Mouse (Mus musculus): ENCODE results near the gene Depdc5. TPM values are rescaled to one million over a fixed set of nuclear protein-coding genes. Genes with fewer than 3 reads are reported as not detected.
"Not testable (repeated sequence)": the region's sequence is repeated elsewhere in the genome, so short reads cannot be mapped to it uniquely, and the experiment has no call there.

Depdc5 gene
- polyA plus RNA-seq, 1 experiment from 2014 or later, result 36.3 TPM

- Histone ChIP-seq H3K27ac (no peak overlapping the region), H3K4me2 (no peak overlapping the region), H3K9ac (replicated peaks) (no peak overlapping the region), H3K9me3 (no peaks in the 10 kb centered on the region), H3K36me3 (peaks cover 84% of the 10 kb centered on the region), H3K4me3 (replicated peaks) (no peak overlapping the region), H3K4me1 (replicated peaks) (no peaks in the 10 kb centered on the region), H3K27me3 (no peaks in the 10 kb centered on the region)
- WGBS, result 84% methylated on average over 3 of the region's 3 CpGs
- ATAC-seq (ENCODE audit: insufficient number of reproducible peaks, insufficient read depth, low FRiP score, low TSS enrichment, low read depth), result no peak
These were observed 50.6 kb downstream of the Depdc5 start for GRCm38 (mm10) chr5:32914071-32914470.

DNA sequence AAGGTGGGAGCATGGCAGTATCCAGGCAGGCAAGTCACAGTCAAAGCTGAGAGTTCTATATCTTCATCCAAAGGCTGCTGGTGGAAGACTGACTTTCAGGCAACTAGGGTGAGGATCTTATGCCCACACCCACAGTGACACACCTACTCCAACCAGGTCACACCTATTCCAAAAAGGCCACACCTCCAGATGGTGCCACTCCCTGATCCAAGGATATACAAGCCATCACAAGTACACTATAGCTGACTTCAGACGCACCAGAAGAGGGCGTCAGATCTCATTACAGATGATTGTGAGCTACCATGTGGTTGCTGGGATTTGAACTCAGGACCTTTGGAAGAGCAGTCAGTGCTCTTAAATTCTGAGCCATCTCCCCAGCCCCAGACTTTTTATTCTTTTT lies 55.8 kb downstream of the Depdc5 start:
- H3K36me3 ChIP-seq, result peaks cover 82% of the 10 kb centered on the region
- ATAC-seq (ENCODE audit: insufficient number of reproducible peaks, insufficient read depth, low FRiP score, low TSS enrichment, low read depth); H3K27ac ChIP-seq; H3K4me3 ChIP-seq (replicated peaks); H3K27me3 ChIP-seq; H3K9me3 ChIP-seq; H3K4me1 ChIP-seq (replicated peaks); H3K9ac ChIP-seq (replicated peaks); H3K4me2 ChIP-seq: not testable (repeated sequence)
- WGBS, result 81% methylated on average over 2 of the region's 2 CpGs

DNA sequence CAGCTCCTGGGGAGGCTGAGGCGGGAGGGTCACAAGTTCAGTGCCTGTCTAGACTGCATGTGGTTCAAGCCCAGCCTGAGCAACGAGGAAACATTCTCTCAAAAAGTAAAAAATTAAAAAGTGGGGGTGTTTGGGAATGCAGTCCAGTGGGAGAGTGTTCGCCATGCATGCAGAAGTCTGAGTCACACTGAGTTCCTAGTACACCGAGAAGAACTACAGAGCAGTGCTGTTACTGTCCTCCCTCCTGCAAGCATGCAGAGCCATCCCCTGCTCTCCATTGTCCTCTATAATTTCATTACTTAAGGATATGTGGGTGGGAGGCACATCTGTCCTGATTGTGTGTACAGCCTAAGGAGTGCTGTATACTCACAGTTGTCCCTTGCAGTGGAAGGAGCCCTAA lies 59.4 kb downstream of the Depdc5 start:
- H3K9me3 ChIP-seq, result no peaks in the 10 kb centered on the region
- H3K9ac ChIP-seq (replicated peaks), result no peak overlapping the region
- H3K4me3 ChIP-seq (replicated peaks), result no peak overlapping the region
- H3K36me3 ChIP-seq, result peaks cover 88% of the 10 kb centered on the region
- H3K4me2 ChIP-seq, result no peak overlapping the region
- H3K27me3 ChIP-seq, result no peaks in the 10 kb centered on the region
- no peaks in the 10 kb centered on the region for H3K4me1 ChIP-seq (replicated peaks)
- 86% methylated on average over 4 of the region's 4 CpGs for WGBS
- no peak for ATAC-seq (ENCODE audit: insufficient number of reproducible peaks, insufficient read depth, low FRiP score, low TSS enrichment, low read depth)
- H3K27ac ChIP-seq, result no peak overlapping the region

DNA sequence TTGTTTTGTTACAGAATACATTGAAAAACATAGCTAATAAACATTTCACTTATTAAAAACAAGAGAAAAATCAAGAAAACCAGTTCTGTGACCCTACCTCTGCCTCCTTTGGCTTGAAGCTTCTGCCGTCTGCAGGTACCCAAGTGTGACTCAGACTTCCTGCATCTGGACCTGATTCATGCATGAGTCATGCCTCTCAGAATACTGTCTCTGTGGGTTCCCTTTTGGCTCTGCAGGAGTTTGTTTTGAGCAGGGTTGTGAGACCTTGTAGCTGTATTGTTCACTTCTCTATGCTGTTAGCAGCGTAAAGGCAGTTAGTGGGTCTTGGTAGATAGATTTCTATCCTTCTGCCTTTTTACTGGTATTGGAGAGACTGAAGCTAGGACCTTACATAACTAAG lies 67.3 kb downstream of the Depdc5 start:
- no peak overlapping the region for H3K9ac ChIP-seq (replicated peaks)
- H3K27me3 ChIP-seq, result no peaks in the 10 kb centered on the region
- H3K9me3 ChIP-seq, result no peaks in the 10 kb centered on the region
- no peak overlapping the region for H3K4me2 ChIP-seq
- WGBS, result 83% methylated on average over 2 of the region's 2 CpGs
- no peak overlapping the region for H3K27ac ChIP-seq
- H3K36me3 ChIP-seq, result peaks cover 74% of the 10 kb centered on the region
- H3K4me1 ChIP-seq (replicated peaks), result no peaks in the 10 kb centered on the region
- no peak overlapping the region for H3K4me3 ChIP-seq (replicated peaks)
- ATAC-seq (ENCODE audit: insufficient number of reproducible peaks, insufficient read depth, low FRiP score, low TSS enrichment, low read depth), result no peak

GRCm38 (mm10) chr5:32934654-32935053 lies 71.2 kb downstream of the Depdc5 start:
- WGBS, result 64% methylated on average over 2 of the region's 2 CpGs
- Histone ChIP-seq H3K27me3 (no peaks in the 10 kb centered on the region), H3K36me3 (peaks cover 72% of the 10 kb centered on the region)

GRCm38 (mm10) chr5:32940586-32940985 lies 77.1 kb downstream of the Depdc5 start:
- Histone ChIP-seq H3K4me1 (replicated peaks) (no peaks in the 10 kb centered on the region), H3K36me3 (peaks cover 91% of the 10 kb centered on the region)
- 87% methylated on average over 7 of the region's 7 CpGs for WGBS

More at GRCm38 (mm10) chr5:32934654-32935053, 71.2 kb downstream of the Depdc5 start:
- H3K4me2 ChIP-seq, result no peak overlapping the region
- no peak for ATAC-seq (ENCODE audit: insufficient number of reproducible peaks, insufficient read depth, low FRiP score, low TSS enrichment, low read depth)
- no peak overlapping the region for H3K9ac ChIP-seq (replicated peaks)
- no peak overlapping the region for H3K4me3 ChIP-seq (replicated peaks)
- no peak overlapping the region for H3K27ac ChIP-seq
- no peaks in the 10 kb centered on the region for H3K4me1 ChIP-seq (replicated peaks)
- H3K9me3 ChIP-seq, result no peaks in the 10 kb centered on the region

GRCm38 (mm10) chr5:32941209-32941924 lies 77.9 kb downstream of the Depdc5 start:
- no peaks in the 10 kb centered on the region for H3K4me1 ChIP-seq (replicated peaks)
- no peak overlapping the region for H3K9ac ChIP-seq (replicated peaks)
- H3K36me3 ChIP-seq, result peaks cover 91% of the 10 kb centered on the region
- no peak for ATAC-seq (ENCODE audit: insufficient number of reproducible peaks, insufficient read depth, low FRiP score, low TSS enrichment, low read depth)
- H3K9me3 ChIP-seq, result no peaks in the 10 kb centered on the region
- WGBS, result 93% methylated on average over 8 of the region's 8 CpGs
- H3K27me3 ChIP-seq, result no peaks in the 10 kb centered on the region
- no peak overlapping the region for H3K27ac ChIP-seq
- no peak overlapping the region for H3K4me2 ChIP-seq
- no peak overlapping the region for H3K4me3 ChIP-seq (replicated peaks)

More at GRCm38 (mm10) chr5:32940586-32940985, 77.1 kb downstream of the Depdc5 start:
- Histone ChIP-seq H3K4me2 (no peak overlapping the region), H3K27ac (no peak overlapping the region), H3K4me3 (replicated peaks) (no peak overlapping the region), H3K9me3 (no peaks in the 10 kb centered on the region), H3K9ac (replicated peaks) (no peak overlapping the region), H3K27me3 (no peaks in the 10 kb centered on the region)
- ATAC-seq (ENCODE audit: insufficient number of reproducible peaks, insufficient read depth, low FRiP score, low TSS enrichment, low read depth), result no peak

- Histone ChIP-seq H3K36me3 (peaks cover 76% of the 10 kb centered on the region), H3K4me1 (replicated peaks) (no peaks in the 10 kb centered on the region)
These were observed 86.6 kb downstream of the Depdc5 start for GRCm38 (mm10) chr5:32950077-32950476.

GRCm38 (mm10) chr5:32950702-32951274 lies 87.3 kb downstream of the Depdc5 start:
- no peaks in the 10 kb centered on the region; the same call in 1 of the 2 replicates for H3K9me3 ChIP-seq
- no peak for ATAC-seq (ENCODE audit: insufficient number of reproducible peaks, insufficient read depth, low FRiP score, low TSS enrichment, low read depth)
- no peak overlapping the region for H3K27ac ChIP-seq
- no peak overlapping the region for H3K9ac ChIP-seq (replicated peaks)
- no peaks in the 10 kb centered on the region for H3K27me3 ChIP-seq
- 78% methylated on average over 3 of the region's 3 CpGs for WGBS
- H3K36me3 ChIP-seq, result peaks cover 73% of the 10 kb centered on the region
- no peak overlapping the region for H3K4me3 ChIP-seq (replicated peaks)
- H3K4me1 ChIP-seq (replicated peaks), result no peaks in the 10 kb centered on the region
- H3K4me2 ChIP-seq, result no peak overlapping the region

More at GRCm38 (mm10) chr5:32950077-32950476, 86.6 kb downstream of the Depdc5 start:
- no peak overlapping the region for H3K27ac ChIP-seq
- H3K4me2 ChIP-seq, result no peak overlapping the region
- WGBS, result 94% methylated on average over 6 of the region's 6 CpGs
- H3K9me3 ChIP-seq, result no peaks in the 10 kb centered on the region; the same call in 1 of the 2 replicates
- no peak overlapping the region for H3K9ac ChIP-seq (replicated peaks)
- no peaks in the 10 kb centered on the region for H3K27me3 ChIP-seq
- ATAC-seq (ENCODE audit: insufficient number of reproducible peaks, insufficient read depth, low FRiP score, low TSS enrichment, low read depth), result no peak
- H3K4me3 ChIP-seq (replicated peaks), result no peak overlapping the region

DNA sequence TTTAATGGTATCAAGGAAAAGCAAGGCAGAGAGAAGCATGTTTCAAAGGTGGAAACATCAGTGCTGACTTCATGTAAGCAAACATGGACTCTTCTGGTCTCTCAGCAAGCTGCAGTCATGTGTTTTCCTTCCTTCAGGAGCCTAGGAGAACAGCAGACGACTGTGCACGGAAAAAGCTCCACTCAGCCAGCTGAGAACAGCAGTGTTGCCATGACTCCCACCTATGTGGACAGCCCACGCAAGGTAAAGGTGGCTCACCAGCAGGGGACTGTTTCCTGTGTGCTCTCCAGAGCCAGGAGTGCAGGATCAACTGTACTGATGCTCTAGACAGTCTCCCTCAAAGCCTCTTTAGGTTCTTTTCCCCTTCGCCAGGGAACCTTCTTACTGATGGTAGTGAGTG lies 92.2 kb downstream of the Depdc5 start:
- Histone ChIP-seq H3K4me3 (replicated peaks) (no peak overlapping the region), H3K9ac (replicated peaks) (no peak overlapping the region), H3K27ac (no peak overlapping the region), H3K4me1 (replicated peaks) (no peaks in the 10 kb centered on the region), H3K36me3 (peaks cover 69% of the 10 kb centered on the region), H3K27me3 (no peaks in the 10 kb centered on the region), H3K9me3 (no peaks in the 10 kb centered on the region; the same call in 1 of the 2 replicates), H3K4me2 (no peak overlapping the region)
- WGBS, result 84% methylated on average over 4 of the region's 4 CpGs
- ATAC-seq (ENCODE audit: insufficient number of reproducible peaks, insufficient read depth, low FRiP score, low TSS enrichment, low read depth), result no peak

- WGBS, result 69% methylated on average over 3 of the region's 3 CpGs
- Histone ChIP-seq H3K4me2 (no peak overlapping the region), H3K36me3 (peaks cover 82% of the 10 kb centered on the region), H3K9me3 (no peaks in the 10 kb centered on the region), H3K4me1 (replicated peaks) (no peaks in the 10 kb centered on the region), H3K9ac (replicated peaks) (no peak overlapping the region), H3K27ac (no peak overlapping the region), H3K27me3 (no peaks in the 10 kb centered on the region), H3K4me3 (replicated peaks) (no peak overlapping the region)
- no peak for ATAC-seq (ENCODE audit: insufficient number of reproducible peaks, insufficient read depth, low FRiP score, low TSS enrichment, low read depth)
These were observed 98.1 kb downstream of the Depdc5 start for GRCm38 (mm10) chr5:32961616-32962015.
